Mouse (Mus musculus): ENCODE results near the gene Ddx17.
A peak's percentile ranks its signal among the peaks of the same experiment; 100 is the strongest.

Gene Ddx17

DNA sequence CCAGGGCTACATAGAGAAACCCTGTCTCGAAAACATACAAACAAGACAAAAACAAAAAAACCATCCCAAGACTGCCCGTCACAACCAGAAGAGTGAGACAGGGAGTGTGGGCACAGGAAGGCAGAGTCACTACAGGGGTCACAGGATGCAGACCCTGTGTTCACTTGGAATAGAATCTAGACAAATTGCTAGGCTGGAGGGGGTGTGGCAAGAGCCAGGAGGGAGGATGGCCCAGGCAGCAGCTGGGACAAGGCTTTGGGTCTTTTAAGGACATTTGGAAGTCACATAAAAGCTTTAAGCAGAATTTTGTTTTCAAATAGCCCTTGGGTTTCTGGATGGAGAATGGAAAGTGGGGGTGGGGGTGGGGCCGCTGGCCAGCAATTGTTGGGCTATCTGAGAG, 28.0 kb downstream of the Ddx17 start:
- no peak for DNase-seq (ENCODE audit: low spot score in 2 of 2)

GRCm38 (mm10) chr15:79517710-79518109, 28.8 kb downstream of the Ddx17 start:
- DNase-seq (ENCODE audit: low spot score in 2 of 2), result no peak

DNA sequence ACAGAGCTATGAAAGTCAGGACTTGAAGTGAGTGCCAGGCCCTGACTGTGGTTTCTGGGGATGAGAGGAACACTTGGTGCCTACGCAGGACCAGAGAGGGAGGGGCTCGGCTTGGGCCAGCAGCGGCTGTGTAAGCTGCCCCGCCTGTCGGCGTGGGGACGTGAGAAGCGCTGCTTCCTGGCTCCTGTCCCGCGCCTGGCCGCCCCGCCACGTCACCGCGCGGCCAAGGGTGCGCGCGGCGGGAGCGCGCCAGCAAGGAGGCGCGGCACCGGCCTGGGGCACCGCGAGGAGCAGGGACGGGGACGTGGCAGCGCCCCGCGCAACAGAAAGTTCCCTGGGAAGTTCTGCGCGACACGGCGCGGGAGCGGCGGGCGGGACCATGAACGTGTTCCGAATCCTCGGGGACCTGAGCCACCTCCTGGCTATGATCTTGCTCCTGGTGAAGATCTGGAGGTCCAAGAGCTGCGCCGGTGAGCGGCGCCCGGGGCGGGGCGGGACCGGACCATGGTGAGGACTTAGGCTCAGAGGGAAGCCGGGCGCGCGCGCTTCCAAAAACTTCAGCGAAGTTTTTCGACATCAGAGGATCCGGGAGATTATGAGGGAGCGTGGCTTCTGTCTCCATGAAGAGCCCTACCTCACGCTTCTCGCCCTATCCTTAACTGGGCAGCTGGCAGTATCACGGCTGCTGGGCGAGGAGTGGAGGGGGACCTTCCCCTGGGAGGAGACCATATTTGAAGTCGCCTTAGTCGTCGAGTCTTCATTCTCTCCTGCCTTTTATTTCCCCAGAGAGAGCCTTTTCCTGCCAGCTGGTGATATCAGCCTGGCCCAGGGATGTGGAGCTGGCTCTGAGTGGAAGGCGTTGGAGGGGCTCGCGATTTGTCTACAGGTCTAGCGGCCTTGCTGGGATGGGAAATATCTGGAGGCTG, 30.1 kb downstream of the Ddx17 start, which contains the start of gene Kdelr3:
Gene Kdelr3 (plus strand): TSS at position 241 of the 926 bp plus-strand sequence.
- DNase-seq (ENCODE audit: low spot score in 2 of 2), result peak; percentile 66 to 79

DNA sequence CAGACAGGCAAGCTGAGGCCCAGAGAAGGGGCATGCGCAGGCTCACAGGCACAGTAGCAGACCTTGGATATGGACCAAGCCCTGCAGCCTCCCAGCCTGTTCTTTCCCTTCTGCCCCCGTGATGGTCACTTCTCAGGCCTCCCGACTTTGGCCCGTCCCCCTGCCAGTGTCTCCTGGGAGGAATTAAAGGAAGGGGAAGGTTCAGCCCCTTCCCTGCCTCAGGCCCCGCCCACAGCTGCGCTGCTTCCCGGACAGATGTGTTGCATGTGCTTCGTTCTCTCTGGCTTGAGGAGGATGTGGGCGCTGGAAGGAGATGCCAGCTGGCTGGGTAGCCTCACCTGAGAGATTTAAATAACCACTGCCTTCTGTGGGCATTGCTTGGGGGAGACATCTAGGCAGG, 32.6 kb downstream of the Ddx17 start:
- DNase-seq (ENCODE audit: low spot score in 2 of 2), result peak in 1 of 2 experiments; percentile 17

GRCm38 (mm10) chr15:79511553-79512320, 34.8 kb downstream of the Ddx17 start:
- peak; percentile 74 to 82 for DNase-seq (ENCODE audit: low spot score in 2 of 2)

DNA sequence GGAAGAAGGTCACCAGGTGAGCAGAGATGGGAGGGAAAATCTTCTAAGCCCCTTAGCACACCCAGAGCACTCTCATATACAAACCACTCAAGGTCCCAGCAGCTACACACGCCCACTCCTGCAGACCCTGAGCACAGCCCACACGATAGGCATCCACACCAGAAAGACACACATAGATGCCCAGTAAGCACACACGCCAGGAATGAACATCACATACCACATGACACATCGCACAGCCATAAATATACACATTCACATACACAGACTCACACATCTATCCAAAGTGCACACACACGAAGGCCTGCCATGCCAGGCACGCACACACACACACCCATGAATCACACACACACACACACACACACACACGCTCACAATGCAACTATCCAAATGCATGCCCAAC, 36.1 kb downstream of the Ddx17 start:
- no peak for DNase-seq (ENCODE audit: low spot score in 2 of 2)

DNA sequence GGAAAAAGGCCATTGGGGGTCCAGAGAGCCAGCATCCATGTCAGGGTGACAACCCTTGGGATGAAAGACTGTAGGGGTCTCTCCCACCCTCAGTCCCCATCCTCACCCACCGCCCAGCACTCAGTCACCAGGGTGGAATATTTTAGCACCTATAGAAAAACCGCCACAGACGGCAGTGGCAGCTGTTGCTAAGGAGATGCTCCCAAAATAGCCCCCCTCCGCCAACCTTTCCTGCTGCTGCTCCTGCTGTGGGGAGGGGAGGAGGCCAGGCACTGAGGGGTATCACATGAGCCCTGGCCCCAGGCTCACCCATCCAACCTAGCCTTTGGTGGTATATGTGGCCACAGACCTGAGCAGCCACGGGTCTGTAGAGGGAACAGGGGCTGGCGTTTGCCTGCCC, 36.5 kb downstream of the Ddx17 start:
- DNase-seq (ENCODE audit: low spot score in 2 of 2), result no peak

DNA sequence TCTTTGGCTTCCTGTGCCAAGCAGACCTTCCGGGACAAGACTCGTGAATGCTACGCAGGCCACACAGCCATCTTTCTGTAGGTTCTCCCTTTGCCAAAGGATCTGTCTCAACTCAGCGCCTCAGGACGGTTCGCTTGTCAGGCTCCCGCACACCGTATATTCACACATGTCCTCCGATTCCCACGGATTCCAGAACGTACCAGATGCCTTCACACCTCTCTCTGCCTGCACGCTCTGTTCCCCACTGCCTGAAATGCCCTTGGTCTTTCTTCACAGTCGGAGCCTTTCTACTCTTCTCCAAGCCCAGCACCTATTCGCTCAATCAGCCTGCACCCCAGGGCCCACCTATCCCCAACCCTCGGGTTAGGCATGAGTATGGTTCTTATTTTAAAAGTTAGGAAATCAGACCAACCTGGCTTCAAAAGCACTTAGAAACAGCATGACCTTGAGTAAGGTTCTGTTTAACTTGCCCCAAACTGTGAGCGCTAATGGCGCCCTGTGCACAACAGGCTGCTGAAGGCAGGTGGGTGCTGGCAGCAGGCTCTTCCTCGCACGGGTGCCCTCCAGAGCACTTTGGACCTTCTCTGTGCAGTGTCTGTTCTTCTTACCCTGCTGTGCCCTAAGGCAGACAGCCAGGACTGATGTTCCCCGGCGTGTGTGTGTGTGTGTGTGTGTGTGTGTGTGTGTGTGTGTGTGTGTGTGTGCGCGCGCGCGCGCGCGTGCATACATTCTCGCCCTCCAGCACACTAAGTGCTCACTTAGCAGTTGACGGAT, 39.3 kb downstream of the Ddx17 start:
- no peak for DNase-seq (ENCODE audit: low spot score in 2 of 2)

DNA sequence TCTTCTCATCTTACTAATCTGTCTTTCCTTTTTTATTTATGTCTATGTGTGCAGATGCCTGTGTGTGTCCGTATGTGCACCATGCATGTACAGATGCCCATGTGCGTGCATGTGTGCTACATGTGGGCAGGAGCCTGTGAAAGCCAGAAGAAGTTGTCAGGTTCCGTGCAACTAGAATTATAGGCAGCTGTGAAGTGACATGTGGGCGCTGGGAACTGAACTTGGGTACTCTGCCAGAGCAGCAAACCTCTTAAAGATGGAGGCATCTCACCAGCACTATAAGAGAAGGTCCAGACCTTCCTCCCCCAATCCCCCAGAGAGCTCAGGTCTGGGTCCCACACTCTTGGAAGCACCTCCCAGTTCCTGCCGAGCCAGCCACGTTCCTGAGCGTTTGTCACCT, 40.1 kb downstream of the Ddx17 start:
- DNase-seq (ENCODE audit: low spot score in 2 of 2), result no peak

- DNase-seq (ENCODE audit: low spot score in 2 of 2), result peak; percentile 20 to 48
These were observed 40.8 kb downstream of the Ddx17 start for GRCm38 (mm10) chr15:79505616-79506283.

- DNase-seq (ENCODE audit: low spot score in 2 of 2), result no peak
These were observed 41.7 kb downstream of the Ddx17 start, which contains the start of gene Kcnj4 for GRCm38 (mm10) chr15:79504707-79505452. TSS of gene Kcnj4 (minus strand) at chr15:79505241.

- DNase-seq (ENCODE audit: low spot score in 2 of 2), result no peak
These were observed 43.1 kb downstream of the Ddx17 start for GRCm38 (mm10) chr15:79503438-79503837.

GRCm38 (mm10) chr15:79502891-79503341, 43.6 kb downstream of the Ddx17 start:
- no peak for DNase-seq (ENCODE audit: low spot score in 2 of 2)

DNA sequence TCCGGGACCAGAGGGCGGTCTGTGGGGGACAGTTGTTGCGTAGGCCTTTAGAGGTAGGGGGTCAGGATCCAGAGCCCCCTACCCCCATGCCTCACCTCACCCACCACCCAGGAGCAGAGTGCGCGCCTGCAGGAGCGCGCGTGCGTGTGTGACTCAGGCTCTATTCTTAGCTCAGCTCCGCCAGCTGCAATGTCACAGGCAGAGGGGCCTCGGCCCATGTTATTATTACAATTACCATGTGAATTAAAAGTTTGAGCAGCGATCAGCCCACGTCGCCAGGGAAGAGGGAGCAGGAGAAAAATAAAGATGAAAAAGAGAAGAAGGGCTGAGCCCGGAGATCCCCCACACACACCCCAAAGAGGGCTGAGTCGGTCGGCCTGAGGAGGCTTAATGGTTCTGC, 46.4 kb downstream of the Ddx17 start:
- DNase-seq (ENCODE audit: low spot score in 2 of 2), result no peak

DNA sequence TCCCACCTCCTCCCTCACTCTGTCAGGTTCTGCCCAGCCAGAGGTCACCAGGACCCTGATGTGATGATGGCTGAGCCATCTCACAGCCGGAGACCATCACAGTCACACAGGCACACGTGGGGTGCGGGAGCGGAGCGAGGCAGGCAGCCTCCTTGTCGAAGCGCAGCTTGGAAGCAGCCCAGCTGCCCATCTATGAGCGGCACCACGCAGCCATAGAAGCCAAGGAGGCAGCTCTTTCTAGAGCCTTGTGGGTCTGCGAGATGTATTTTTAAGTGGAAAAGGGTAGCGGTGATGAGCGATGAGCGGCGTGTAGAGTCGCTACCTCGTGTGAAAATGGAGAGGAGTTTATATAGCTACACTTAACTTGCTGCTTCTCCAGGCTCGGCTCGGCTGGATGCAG, 53.0 kb downstream of the Ddx17 start:
- no peak for DNase-seq (ENCODE audit: low spot score in 2 of 2)

DNA sequence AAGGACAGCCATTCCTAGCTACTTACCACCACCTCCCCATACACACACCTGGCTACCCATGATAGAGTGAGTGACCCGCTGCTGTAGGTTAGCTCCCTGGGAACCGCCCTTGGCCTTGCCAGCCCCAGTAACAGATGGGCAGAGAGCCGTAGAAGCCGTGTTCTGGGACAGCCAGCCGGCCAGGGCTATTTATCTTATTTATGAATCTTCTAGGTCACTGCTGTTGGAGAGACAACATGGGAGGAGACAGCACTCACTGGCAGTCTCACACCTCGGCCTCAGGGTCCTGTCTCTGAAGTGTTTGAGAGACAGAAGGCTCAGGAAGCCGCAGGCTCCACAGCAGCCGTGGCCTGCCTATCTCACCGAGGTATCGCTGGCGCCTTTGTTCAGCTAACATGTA, 57.1 kb downstream of the Ddx17 start:
- DNase-seq (ENCODE audit: low spot score in 2 of 2), result no peak

DNA sequence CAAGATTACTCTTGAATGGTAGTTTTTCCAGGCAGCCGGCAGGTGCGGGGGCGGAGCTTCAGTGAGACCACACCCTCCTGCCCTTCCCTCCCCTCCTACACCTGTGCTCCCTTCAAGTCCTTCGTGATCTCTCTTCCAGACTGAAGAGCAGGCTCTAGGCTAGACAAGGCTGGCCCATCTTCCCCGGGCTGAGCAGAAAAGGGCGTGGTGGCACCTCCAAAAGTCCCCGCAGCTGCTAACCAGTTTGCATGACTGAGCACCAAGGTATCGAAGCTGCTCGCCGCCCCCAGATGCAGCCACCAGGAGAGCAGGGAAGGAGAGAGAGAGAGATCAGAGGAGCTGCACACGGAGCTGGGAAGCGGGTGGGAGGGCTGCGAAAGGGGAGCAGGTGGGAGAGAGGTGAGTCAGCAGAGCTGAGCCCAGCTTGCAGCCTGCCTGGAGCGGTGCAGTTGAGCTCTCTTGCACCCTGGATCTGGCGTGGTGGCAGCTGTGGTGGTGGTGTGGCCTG, 65.3 kb downstream of the Ddx17 start:
- DNase-seq (ENCODE audit: low spot score in 2 of 2), result no peak
